Mouse (Mus musculus): ENCODE data around the gene Hmgb3.

Hmgb3 gene

GRCm38 (mm10) chrX:71589181-71589580 lies 33.5 kb downstream of the Hmgb3 start:
- no peak for DNase-seq (ENCODE audit: low spot score)

GRCm38 (mm10) chrX:71601052-71601611 lies 45.4 kb downstream of the Hmgb3 start:
- peak; percentile 15 for DNase-seq (ENCODE audit: low spot score)

All from ovary, postnatal 14 days (tissue).